Mouse (Mus musculus): ENCODE measurements at regions not wholly inside any gene's neighbourhood (a gene's known extent, or its start where the extent isn't known, plus 50 kb on each side); places are given as distances from the start of the nearest gene placed in this dataset.

GRCm38 (mm10) chr17:52285392-52285791, 317.1 kb upstream of the Kcnh8 start:
- H3K9me3 ChIP-seq, result no peaks in the 10 kb centered on the region
- H3K4me3 ChIP-seq (replicated peaks), result no peak overlapping the region
- 87% methylated on average over 2 of the region's 2 CpGs for WGBS
- H3K9ac ChIP-seq, result no peak overlapping the region
- H3K27ac ChIP-seq, result no peak overlapping the region
- no peak overlapping the region for H3K4me2 ChIP-seq (replicated peaks)
- no peaks in the 10 kb centered on the region for H3K4me1 ChIP-seq (replicated peaks)
- no peaks in the 10 kb centered on the region for H3K36me3 ChIP-seq
- ATAC-seq, result no peak
- H3K27me3 ChIP-seq (replicated peaks), result no peaks in the 10 kb centered on the region

DNA sequence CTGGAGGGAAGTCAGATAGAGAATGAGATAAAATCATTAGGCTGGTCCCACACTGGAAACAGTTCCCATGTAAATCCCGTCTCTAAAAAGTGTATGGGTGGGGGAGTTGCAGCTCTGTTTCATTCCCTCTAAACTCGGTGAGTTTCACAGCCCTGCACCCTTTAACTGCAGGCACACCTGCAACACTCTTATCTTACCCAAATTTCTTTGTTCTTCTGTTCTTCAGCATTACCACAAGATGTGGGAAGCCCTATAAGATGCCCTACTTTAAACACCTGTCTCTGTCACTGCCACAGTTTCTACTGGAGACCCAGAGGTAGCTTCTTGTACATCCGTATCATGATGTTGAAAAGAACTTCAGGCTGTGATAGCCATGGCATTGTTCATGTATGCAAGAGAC, 320.2 kb upstream of the Kcnh8 start:
- Histone ChIP-seq H3K4me3 (replicated peaks) (no peak overlapping the region), H3K4me1 (replicated peaks) (no peaks in the 10 kb centered on the region), H3K4me2 (replicated peaks) (no peak overlapping the region), H3K36me3 (no peaks in the 10 kb centered on the region), H3K9ac (no peak overlapping the region), H3K27ac (no peak overlapping the region), H3K27me3 (replicated peaks) (no peaks in the 10 kb centered on the region), H3K9me3 (no peaks in the 10 kb centered on the region)
- WGBS, result 56% methylated on average over 3 of the region's 3 CpGs
- no peak for ATAC-seq

DNA sequence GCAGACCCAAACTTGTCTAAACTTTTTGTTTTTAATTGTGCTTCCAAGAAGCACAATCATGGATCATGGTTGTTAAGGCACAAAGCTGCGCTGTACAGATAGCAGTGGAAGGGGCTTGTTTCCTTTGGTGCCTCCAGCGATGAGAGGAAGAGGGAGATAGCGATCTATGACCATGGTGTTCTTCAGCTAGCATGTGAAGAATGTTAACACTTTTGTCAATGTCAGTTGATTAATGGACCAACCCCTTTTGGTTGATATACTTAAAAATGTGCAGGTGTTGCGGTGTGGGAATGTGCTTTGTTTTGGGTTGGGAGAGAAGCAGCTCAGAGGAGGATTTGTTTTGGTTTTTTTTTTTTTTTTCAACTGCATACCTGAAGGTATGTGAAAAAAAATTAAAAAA, 324.0 kb upstream of the Kcnh8 start:
- 58% methylated on average over 4 of the region's 4 CpGs for WGBS
- Histone ChIP-seq H3K4me2 (replicated peaks) (no peak overlapping the region), H3K27ac (no peak overlapping the region), H3K27me3 (replicated peaks) (no peaks in the 10 kb centered on the region), H3K36me3 (no peaks in the 10 kb centered on the region), H3K4me3 (replicated peaks) (no peak overlapping the region), H3K4me1 (replicated peaks) (no peaks in the 10 kb centered on the region), H3K9ac (no peak overlapping the region), H3K9me3 (no peaks in the 10 kb centered on the region)
- no peak for ATAC-seq

DNA sequence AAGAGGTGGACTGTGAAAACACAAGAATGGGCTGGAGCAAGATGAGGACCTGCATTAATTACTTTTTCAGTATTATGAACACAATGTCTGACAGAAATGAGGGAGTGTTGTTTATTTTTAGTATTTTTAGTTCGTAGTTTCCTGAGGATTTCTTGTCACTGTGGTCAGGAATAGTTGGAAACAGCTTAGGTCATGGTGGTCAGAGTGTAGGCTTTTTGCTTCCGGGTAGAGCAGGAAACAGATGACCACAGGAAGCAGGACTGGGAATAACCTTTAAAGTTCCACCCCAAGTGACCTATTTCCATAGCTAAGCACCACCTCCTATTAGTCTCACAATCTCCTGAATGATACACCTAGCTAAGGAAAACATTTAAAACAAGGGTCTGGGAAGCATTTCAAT, 333.7 kb upstream of the Kcnh8 start:
- H3K27me3 ChIP-seq (replicated peaks), result no peaks in the 10 kb centered on the region
- no peak overlapping the region for H3K9ac ChIP-seq
- H3K9me3 ChIP-seq, result no peaks in the 10 kb centered on the region
- no peaks in the 10 kb centered on the region for H3K36me3 ChIP-seq
- no peak for ATAC-seq
- H3K27ac ChIP-seq, result no peak overlapping the region
- no peak overlapping the region for H3K4me2 ChIP-seq (replicated peaks)
- H3K4me1 ChIP-seq (replicated peaks), result no peaks in the 10 kb centered on the region
- 67% methylated on average over 2 of the region's 2 CpGs for WGBS
- no peak overlapping the region for H3K4me3 ChIP-seq (replicated peaks)

- Histone ChIP-seq H3K27me3 (replicated peaks) (no peaks in the 10 kb centered on the region), H3K4me2 (replicated peaks) (no peak overlapping the region), H3K4me3 (replicated peaks) (no peak overlapping the region), H3K9me3 (no peaks in the 10 kb centered on the region), H3K9ac (no peak overlapping the region), H3K36me3 (no peaks in the 10 kb centered on the region), H3K27ac (no peak overlapping the region), H3K4me1 (replicated peaks) (no peaks in the 10 kb centered on the region)
- ATAC-seq, result no peak
Measured at GRCm38 (mm10) chr17:52251284-52251683, 351.2 kb upstream of the Kcnh8 start.

DNA sequence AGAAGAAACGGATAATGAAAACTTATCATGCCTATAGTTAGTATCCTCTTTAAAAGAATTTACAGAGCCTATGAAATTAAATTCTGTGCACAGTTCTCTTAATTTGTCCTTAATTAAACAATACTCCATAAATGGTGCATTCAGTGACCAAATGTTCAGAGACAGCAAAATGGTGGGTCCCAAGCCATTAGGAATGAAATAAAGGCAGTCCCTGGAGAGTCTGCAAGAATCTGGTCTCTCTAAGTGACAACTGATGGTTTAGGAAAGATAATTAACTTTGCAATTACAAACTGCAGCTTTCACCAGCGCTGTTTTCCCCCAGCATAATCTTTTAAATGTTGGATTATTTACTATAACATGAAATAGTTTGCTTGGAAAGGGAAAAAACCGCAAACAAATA, 376.9 kb upstream of the Kcnh8 start:
- H3K9ac ChIP-seq, result no peak overlapping the region
- H3K27ac ChIP-seq, result no peak overlapping the region
- no peak for ATAC-seq
- no peak overlapping the region for H3K4me2 ChIP-seq (replicated peaks)
- no peaks in the 10 kb centered on the region for H3K4me1 ChIP-seq (replicated peaks)
- WGBS, result 75% methylated on average over 3 of the region's 3 CpGs
- no peaks in the 10 kb centered on the region for H3K27me3 ChIP-seq (replicated peaks)
- H3K36me3 ChIP-seq, result no peaks in the 10 kb centered on the region
- no peaks in the 10 kb centered on the region for H3K9me3 ChIP-seq
- H3K4me3 ChIP-seq (replicated peaks), result no peak overlapping the region

DNA sequence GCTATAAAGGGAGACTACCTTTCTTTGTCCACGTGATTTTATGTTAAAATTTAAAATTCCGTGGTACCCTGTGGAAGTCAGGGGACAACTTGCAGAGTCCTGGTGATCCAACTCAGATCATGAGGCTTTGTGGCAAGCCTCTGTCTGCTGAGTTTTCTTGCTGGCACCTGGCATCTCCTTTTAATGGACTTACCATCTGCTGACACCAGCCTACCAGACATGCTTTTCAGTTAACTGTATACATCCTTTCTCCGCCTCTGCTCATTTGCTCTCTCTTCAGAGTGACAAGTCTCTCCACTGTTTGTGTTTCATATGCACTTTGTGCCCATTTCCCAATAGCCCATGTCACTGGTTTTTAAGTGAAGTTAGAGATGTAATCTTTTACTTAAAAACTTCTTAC, 382.1 kb upstream of the Kcnh8 start:
- H3K4me1 ChIP-seq (replicated peaks), result no peaks in the 10 kb centered on the region
- no peaks in the 10 kb centered on the region for H3K27me3 ChIP-seq (replicated peaks)
- 82% methylated on average over 3 of the region's 3 CpGs for WGBS
- H3K27ac ChIP-seq, result no peak overlapping the region
- no peaks in the 10 kb centered on the region for H3K36me3 ChIP-seq
- no peak overlapping the region for H3K9ac ChIP-seq
- ATAC-seq, result no peak
- no peak overlapping the region for H3K4me2 ChIP-seq (replicated peaks)
- no peak overlapping the region for H3K4me3 ChIP-seq (replicated peaks)
- H3K9me3 ChIP-seq, result no peaks in the 10 kb centered on the region

DNA sequence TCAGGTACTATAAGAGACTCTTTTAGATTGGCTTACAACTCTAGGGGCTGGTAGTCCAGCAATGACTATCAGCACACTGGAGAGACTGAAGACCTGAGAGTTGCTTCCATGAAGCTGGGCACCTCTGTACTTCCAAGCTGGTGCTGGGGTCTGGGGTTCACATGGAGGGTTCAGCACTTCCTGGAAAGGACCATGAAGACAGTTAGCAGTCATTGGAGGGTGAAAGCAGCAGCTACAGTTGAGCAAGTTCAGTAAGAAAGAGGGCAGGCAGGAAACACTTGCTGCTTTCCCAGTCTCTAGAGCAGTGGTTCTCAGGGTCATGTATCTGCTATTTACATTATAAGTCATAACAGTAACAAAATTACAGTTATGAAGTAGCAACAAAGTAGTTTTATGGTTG, 384.3 kb upstream of the Satb1 start:
- ATAC-seq, result no peak
- no peaks in the 10 kb centered on the region for H3K9me3 ChIP-seq
- no peak overlapping the region for H3K4me2 ChIP-seq (replicated peaks)
- H3K27ac ChIP-seq, result no peak overlapping the region
- H3K27me3 ChIP-seq (replicated peaks), result no peaks in the 10 kb centered on the region
- H3K4me3 ChIP-seq (replicated peaks), result no peak overlapping the region
- no peaks in the 10 kb centered on the region for H3K4me1 ChIP-seq (replicated peaks)
- H3K9ac ChIP-seq, result no peak overlapping the region
- no peaks in the 10 kb centered on the region for H3K36me3 ChIP-seq

GRCm38 (mm10) chr17:52212944-52213343, 379.9 kb upstream of the Satb1 start:
- no peaks in the 10 kb centered on the region for H3K27me3 ChIP-seq (replicated peaks)
- 80% methylated on average over 2 of the region's 2 CpGs for WGBS
- no peak overlapping the region for H3K4me2 ChIP-seq (replicated peaks)
- H3K27ac ChIP-seq, result no peak overlapping the region
- no peaks in the 10 kb centered on the region for H3K4me1 ChIP-seq (replicated peaks)
- no peaks in the 10 kb centered on the region for H3K9me3 ChIP-seq
- no peak overlapping the region for H3K9ac ChIP-seq
- no peak for ATAC-seq
- no peaks in the 10 kb centered on the region for H3K36me3 ChIP-seq
- H3K4me3 ChIP-seq (replicated peaks), result no peak overlapping the region

- no peaks in the 10 kb centered on the region for H3K4me1 ChIP-seq (replicated peaks)
- no peak for ATAC-seq
- H3K4me2 ChIP-seq (replicated peaks), result no peak overlapping the region
Measured at GRCm38 (mm10) chr17:52210483-52210882, 377.4 kb upstream of the Satb1 start.

DNA sequence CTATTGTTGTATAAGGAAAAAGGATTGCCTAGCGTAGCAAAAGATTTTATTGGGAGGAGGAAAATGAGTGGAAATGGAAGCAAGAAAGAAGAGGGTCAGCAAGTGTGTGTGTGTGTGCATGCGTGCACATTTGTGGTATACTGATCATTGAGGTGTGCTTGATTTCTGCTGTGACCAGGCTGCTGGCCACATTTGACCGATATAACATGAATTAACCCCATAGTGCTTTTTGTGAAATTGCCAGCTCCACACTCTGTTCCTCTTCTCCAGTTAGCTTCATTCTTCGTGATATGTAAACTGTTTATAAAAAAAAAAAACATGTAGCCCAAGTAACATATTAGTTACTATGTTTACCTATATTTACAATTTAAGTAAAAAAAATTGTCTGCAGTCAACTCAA, 364.6 kb upstream of the Satb1 start:
- Histone ChIP-seq H3K4me2 (replicated peaks) (no peak overlapping the region), H3K27me3 (replicated peaks) (no peaks in the 10 kb centered on the region), H3K27ac (no peak overlapping the region), H3K4me3 (replicated peaks) (no peak overlapping the region), H3K9ac (no peak overlapping the region), H3K9me3 (no peaks in the 10 kb centered on the region), H3K4me1 (replicated peaks) (no peaks in the 10 kb centered on the region), H3K36me3 (no peaks in the 10 kb centered on the region)
- whole genome bisulfite sequencing, result 69% methylated on average over 4 of the region's 4 CpGs
- ATAC-seq, result no peak

More at GRCm38 (mm10) chr17:52210483-52210882, 377.4 kb upstream of the Satb1 start:
- Histone ChIP-seq H3K36me3 (no peaks in the 10 kb centered on the region), H3K9me3 (no peaks in the 10 kb centered on the region), H3K4me3 (replicated peaks) (no peak overlapping the region), H3K9ac (no peak overlapping the region), H3K27ac (no peak overlapping the region), H3K27me3 (replicated peaks) (no peaks in the 10 kb centered on the region)
- WGBS, result 96% methylated on average over 6 of the region's 6 CpGs

GRCm38 (mm10) chr17:52196811-52197210, 363.7 kb upstream of the Satb1 start:
- H3K27me3 ChIP-seq (replicated peaks), result no peaks in the 10 kb centered on the region
- WGBS, result 84% methylated on average over 5 of the region's 5 CpGs
- H3K36me3 ChIP-seq, result no peaks in the 10 kb centered on the region
- H3K9me3 ChIP-seq, result no peaks in the 10 kb centered on the region
- H3K4me2 ChIP-seq (replicated peaks), result no peak overlapping the region
- H3K27ac ChIP-seq, result no peak overlapping the region
- H3K9ac ChIP-seq, result no peak overlapping the region
- no peak overlapping the region for H3K4me3 ChIP-seq (replicated peaks)
- ATAC-seq, result no peak
- H3K4me1 ChIP-seq (replicated peaks), result no peaks in the 10 kb centered on the region

GRCm38 (mm10) chr17:52195804-52196203, 362.7 kb upstream of the Satb1 start:
- Histone ChIP-seq H3K9me3 (no peaks in the 10 kb centered on the region), H3K27ac (no peak overlapping the region), H3K4me3 (replicated peaks) (no peak overlapping the region), H3K9ac (no peak overlapping the region), H3K27me3 (replicated peaks) (no peaks in the 10 kb centered on the region), H3K4me1 (replicated peaks) (no peaks in the 10 kb centered on the region), H3K36me3 (no peaks in the 10 kb centered on the region), H3K4me2 (replicated peaks) (no peak overlapping the region)
- ATAC-seq, result no peak
- 87% methylated on average over 5 of the region's 5 CpGs for WGBS
